Mouse (Mus musculus): ENCODE measurements around the gene Fndc3b.

Fndc3b gene

GRCm38 (mm10) chr3:27709096-27709905 is 1.8 kb downstream of the Fndc3b start:
- peak; percentile 64 for DNase-seq (ENCODE audit: low spot score)

GRCm38 (mm10) chr3:27708581-27708980 is 2.5 kb downstream of the Fndc3b start:
- no peak for DNase-seq (ENCODE audit: low spot score)

- DNase-seq (ENCODE audit: low spot score): no peak
These were observed 5.3 kb downstream of the Fndc3b start for GRCm38 (mm10) chr3:27705761-27706160.

- no peak for DNase-seq (ENCODE audit: low spot score)
These were observed 6.1 kb downstream of the Fndc3b start for GRCm38 (mm10) chr3:27705056-27705455.

- DNase-seq (ENCODE audit: low spot score): no peak
These were observed 6.5 kb downstream of the Fndc3b start for GRCm38 (mm10) chr3:27704641-27705040.

GRCm38 (mm10) chr3:27703531-27703930 is 7.6 kb downstream of the Fndc3b start:
- DNase-seq (ENCODE audit: low spot score): no peak

GRCm38 (mm10) chr3:27703081-27703480 is 8.0 kb downstream of the Fndc3b start:
- DNase-seq (ENCODE audit: low spot score): no peak

- no peak for DNase-seq (ENCODE audit: low spot score)
These were observed 12.4 kb downstream of the Fndc3b start for GRCm38 (mm10) chr3:27698671-27699070.

- DNase-seq (ENCODE audit: low spot score): no peak
These were observed 14.7 kb downstream of the Fndc3b start for GRCm38 (mm10) chr3:27696449-27696797.

GRCm38 (mm10) chr3:27695612-27696448 is 15.3 kb downstream of the Fndc3b start:
- DNase-seq (ENCODE audit: low spot score): no peak

- no peak for DNase-seq (ENCODE audit: low spot score)
These were observed 16.5 kb downstream of the Fndc3b start for GRCm38 (mm10) chr3:27694586-27694985.

GRCm38 (mm10) chr3:27694111-27694510 is 17.0 kb downstream of the Fndc3b start:
- DNase-seq (ENCODE audit: low spot score): no peak

GRCm38 (mm10) chr3:27691486-27692160 is 19.5 kb downstream of the Fndc3b start:
- DNase-seq (ENCODE audit: low spot score): no peak

- DNase-seq (ENCODE audit: low spot score): peak; percentile 71
These were observed 21.1 kb downstream of the Fndc3b start for GRCm38 (mm10) chr3:27690030-27690429.

- no peak for DNase-seq (ENCODE audit: low spot score)
These were observed 21.8 kb downstream of the Fndc3b start for GRCm38 (mm10) chr3:27689149-27689865.

GRCm38 (mm10) chr3:27686732-27687491 is 24.2 kb downstream of the Fndc3b start:
- no peak for DNase-seq (ENCODE audit: low spot score)

- DNase-seq (ENCODE audit: low spot score): peak; percentile 40
These were observed 25.4 kb downstream of the Fndc3b start for GRCm38 (mm10) chr3:27685650-27686208.

GRCm38 (mm10) chr3:27685134-27685533 is 26.0 kb downstream of the Fndc3b start:
- DNase-seq (ENCODE audit: low spot score): no peak

GRCm38 (mm10) chr3:27683374-27683773 is 27.7 kb downstream of the Fndc3b start:
- DNase-seq (ENCODE audit: low spot score): no peak

- no peak for DNase-seq (ENCODE audit: low spot score)
These were observed 33.5 kb downstream of the Fndc3b start for GRCm38 (mm10) chr3:27677574-27677973.

GRCm38 (mm10) chr3:27673660-27674059 is 37.4 kb downstream of the Fndc3b start:
- no peak for DNase-seq (ENCODE audit: low spot score)
